Mouse (Mus musculus) urinary bladder, adult 18-20 months (tissue): ENCODE measurements at regions not wholly inside any gene's neighbourhood (a gene's known extent, or its start where the extent isn't known, plus 50 kb on each side); places are given as distances from the start of the nearest gene placed in this dataset.
"Not testable (repeated sequence)": the region's sequence is repeated elsewhere in the genome, so short reads cannot be mapped to it uniquely, and the experiment has no call there.

Experiments used
- DNase-seq, 2 experiments: peaks; one replicate each; pipeline ENCODE4 v3.0.0; 2022; ENCODE audit warnings: low spot score in 2 of 2, mixed read lengths in 2 of 2

- no peak for DNase-seq
Observed at GRCm38 (mm10) chr8:78068087-78068910, 144.8 kb upstream of the Ttc29 start.

- DNase-seq: no peak
Observed at GRCm38 (mm10) chr8:78073821-78074220, 139.3 kb upstream of the Ttc29 start.

- no peak for DNase-seq
Observed at GRCm38 (mm10) chr8:78077122-78077521, 136.0 kb upstream of the Ttc29 start.

- DNase-seq: not testable (repeated sequence)
Observed at GRCm38 (mm10) chr8:78081395-78081794, 131.7 kb upstream of the Ttc29 start.

GRCm38 (mm10) chr8:78083012-78083411 is 130.1 kb upstream of the Ttc29 start:
- no peak for DNase-seq

- DNase-seq: no peak
Observed at GRCm38 (mm10) chr8:78086361-78086760, 126.7 kb upstream of the Ttc29 start.

GRCm38 (mm10) chr8:78090382-78091122 is 122.5 kb upstream of the Ttc29 start:
- DNase-seq: no peak

- no peak for DNase-seq
Observed at GRCm38 (mm10) chr8:78096383-78096782, 116.7 kb upstream of the Ttc29 start.

GRCm38 (mm10) chr8:78098191-78098745 is 114.8 kb upstream of the Ttc29 start:
- DNase-seq: no peak

GRCm38 (mm10) chr8:78099091-78099490 is 114.0 kb upstream of the Ttc29 start:
- no peak for DNase-seq

GRCm38 (mm10) chr8:78107339-78107738 is 105.8 kb upstream of the Ttc29 start:
- no peak for DNase-seq

GRCm38 (mm10) chr8:78110003-78110649 is 103.0 kb upstream of the Ttc29 start:
- DNase-seq: no peak

- no peak for DNase-seq
Observed at GRCm38 (mm10) chr8:78113105-78113504, 100.0 kb upstream of the Ttc29 start.

- DNase-seq: no peak
Observed at GRCm38 (mm10) chr8:78114512-78114911, 98.6 kb upstream of the Ttc29 start.

GRCm38 (mm10) chr8:78117191-78117590 is 95.9 kb upstream of the Ttc29 start:
- DNase-seq: no peak

- DNase-seq: no peak
Observed at GRCm38 (mm10) chr8:78118493-78118892, 94.6 kb upstream of the Ttc29 start.

- no peak for DNase-seq
Observed at GRCm38 (mm10) chr8:78119682-78120081, 93.4 kb upstream of the Ttc29 start.

- DNase-seq: no peak
Observed at GRCm38 (mm10) chr8:78124248-78124647, 88.8 kb upstream of the Ttc29 start.

- peak in 1 of 2 experiments; percentile 18 for DNase-seq
Observed at GRCm38 (mm10) chr8:78127852-78128251, 85.2 kb upstream of the Ttc29 start.

GRCm38 (mm10) chr8:78129061-78129460 is 84.0 kb upstream of the Ttc29 start:
- no peak for DNase-seq

- DNase-seq: not testable (repeated sequence)
Observed at GRCm38 (mm10) chr8:78139514-78139913, 73.6 kb upstream of the Ttc29 start.

GRCm38 (mm10) chr8:78147170-78147569 is 65.9 kb upstream of the Ttc29 start:
- DNase-seq: no peak
